Mouse (Mus musculus): ENCODE measurements around the gene Clptm1.

Clptm1 gene

GRCm38 (mm10) chr7:19664955-19665841 lies at the start of gene Clptm1:
Gene Clptm1, minus strand, starts transcription at chr7:19665033.
- DNase-seq (ENCODE audit: low spot score in 2 of 2): peak; percentile 94 to 96

DNA sequence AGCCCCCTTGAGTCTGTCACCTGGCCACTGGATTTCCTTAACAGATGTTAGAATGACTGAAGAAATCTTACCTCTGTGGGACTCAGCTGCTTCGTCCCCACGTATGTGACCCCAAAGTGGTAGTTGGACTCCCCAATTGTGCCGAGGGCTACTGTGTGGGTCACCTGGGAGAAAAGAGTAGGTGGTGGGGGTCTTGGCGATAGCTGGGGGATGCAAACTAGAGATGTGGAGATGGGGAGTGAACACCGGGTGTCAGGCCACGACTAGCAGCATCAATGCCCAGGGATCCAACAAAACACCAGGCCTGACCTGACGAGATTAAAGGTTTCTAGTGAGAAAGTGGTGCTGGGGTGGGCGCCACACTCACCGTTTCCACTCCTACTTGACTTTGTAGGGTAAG lies 48.8 kb upstream of the Clptm1 start:
- no peak for DNase-seq (ENCODE audit: low spot score in 2 of 2)

DNA sequence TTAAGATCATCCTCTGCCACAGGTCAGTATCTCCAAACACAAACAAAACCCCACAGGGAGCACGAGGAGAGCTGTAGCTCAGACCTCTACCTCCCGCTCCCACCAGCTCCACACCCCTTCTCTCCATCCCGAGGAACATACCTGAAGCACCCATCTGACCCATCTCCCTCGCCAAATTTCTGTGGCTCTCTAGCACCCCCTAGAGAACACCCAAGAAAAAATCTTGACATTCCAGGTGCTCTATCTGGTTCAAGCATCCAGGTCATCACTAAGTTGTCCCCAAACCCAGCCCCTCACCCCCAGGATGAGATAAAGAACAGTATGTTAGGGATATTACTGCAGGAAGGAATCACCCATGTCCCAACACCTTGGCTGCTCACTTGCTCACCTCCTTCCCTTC lies 48.4 kb upstream of the Clptm1 start:
- DNase-seq (ENCODE audit: low spot score in 2 of 2): no peak

GRCm38 (mm10) chr7:19712414-19712813 lies 47.6 kb upstream of the Clptm1 start:
- DNase-seq (ENCODE audit: low spot score in 2 of 2): no peak

DNA sequence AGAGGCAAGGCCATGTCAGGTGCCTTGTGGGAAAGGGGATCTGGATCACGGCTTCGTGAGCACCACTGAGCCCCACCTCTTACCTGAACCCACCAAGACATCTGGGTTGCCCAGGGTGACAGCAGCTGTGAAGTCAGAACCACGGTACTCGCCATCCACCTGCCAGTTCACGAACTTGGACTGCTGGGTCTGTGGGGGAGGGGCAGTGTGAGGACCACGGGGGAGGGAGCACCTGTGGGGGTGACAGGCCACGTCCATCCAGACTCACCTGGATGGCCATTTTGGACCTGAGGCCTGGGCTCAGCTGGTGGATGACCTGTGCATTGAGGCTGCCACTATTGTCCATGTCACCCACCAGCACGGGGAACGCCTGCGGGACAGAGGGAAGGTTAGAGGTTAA lies 45.8 kb upstream of the Clptm1 start:
- no peak for DNase-seq (ENCODE audit: low spot score in 2 of 2)

DNA sequence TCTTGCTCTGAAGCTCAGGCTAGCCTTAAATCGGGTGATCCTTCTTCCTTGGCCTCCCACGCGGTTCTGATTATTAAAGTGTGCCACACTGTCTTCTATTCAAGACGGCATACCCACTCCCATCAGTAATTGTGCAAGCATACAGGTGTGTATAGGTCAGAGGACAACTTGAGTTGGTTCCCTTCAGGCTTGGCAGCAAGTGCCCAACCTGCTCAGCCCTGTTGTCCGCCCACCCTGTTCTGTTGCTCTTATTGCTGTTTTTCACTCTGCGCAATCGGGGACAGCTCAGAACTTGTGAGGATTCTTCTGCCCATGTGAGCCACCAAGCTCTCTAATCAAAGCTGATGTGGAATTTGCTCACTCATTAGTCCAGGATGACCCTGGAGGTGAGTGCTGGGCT lies 40.4 kb upstream of the Clptm1 start:
- no peak for DNase-seq (ENCODE audit: low spot score in 2 of 2)

- DNase-seq (ENCODE audit: low spot score in 2 of 2): no peak
Observed at GRCm38 (mm10) chr7:19704475-19704874, 39.6 kb upstream of the Clptm1 start.

DNA sequence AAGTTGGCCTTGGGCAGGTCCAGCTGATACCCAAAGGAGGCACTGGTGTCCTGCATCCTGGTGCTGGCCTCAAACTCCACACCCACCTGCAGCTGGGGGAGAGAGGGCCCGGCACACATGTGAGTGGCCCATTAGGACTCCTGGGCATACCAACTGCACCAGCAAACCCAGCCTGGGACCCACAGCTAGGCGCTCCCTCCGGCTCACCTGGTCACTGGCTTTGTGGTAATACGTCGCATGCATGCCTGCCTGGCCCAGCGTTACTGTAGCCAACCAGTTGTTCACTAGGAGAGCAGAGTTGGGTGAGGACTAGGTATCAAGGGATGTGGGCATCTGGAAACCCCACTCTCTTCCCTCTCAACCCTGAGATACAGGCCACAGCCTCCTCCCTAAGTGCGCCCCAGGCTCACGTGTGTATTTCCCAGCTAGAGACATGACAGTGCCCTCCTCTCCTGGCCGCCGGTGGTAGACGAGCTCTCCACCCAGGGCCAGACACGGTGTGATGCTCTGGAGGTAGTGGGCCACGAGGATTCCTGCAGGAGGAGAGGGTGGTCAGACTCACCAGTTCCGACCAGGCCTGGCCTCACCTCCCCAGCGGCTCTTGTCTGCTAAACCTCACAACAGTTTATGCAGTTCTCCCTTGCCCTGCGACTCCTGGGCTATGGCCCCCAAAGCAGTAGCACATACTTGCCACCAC lies 38.2 kb upstream of the Clptm1 start:
- no peak for DNase-seq (ENCODE audit: low spot score in 2 of 2)

- peak in 1 of 2 experiments; percentile 71 for DNase-seq (ENCODE audit: low spot score in 2 of 2)
Observed at GRCm38 (mm10) chr7:19701069-19701761, 36.4 kb upstream of the Clptm1 start.

DNA sequence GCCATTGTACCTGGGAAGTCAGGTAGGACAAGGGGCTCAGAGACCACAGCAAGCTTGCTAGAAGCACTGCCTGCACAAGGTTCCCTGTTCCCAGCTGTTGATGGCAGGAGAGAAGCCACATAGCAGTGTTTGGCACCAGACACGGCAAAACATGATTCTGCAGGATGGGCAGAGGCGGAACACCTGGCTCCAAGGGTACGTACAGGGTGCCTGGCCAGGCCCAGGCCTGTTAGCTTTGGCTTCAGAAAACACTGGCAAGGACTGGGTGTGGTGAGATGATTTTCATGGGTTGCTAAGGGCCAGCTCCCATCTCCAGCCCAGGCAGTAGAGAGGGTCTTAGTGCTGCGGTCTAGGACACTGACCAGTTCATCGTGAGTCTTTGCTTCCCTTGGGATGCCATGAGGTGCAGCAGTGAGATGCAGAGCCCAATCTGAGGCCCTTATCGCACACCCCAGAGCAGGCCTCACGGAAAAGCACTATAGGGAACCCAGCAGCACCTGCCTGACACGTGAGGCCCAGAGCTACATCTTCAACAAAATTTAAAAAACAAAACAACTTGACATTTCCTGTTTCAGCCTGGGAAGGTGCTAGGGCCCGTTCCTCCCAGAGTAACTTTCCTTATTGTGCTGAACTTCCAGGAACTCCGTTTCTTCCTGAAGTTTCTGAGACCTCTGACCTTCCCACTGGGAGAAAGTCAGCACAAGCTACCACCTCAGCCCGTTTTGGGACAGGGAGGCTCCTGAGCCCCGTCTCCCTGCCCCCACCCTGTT lies 35.7 kb upstream of the Clptm1 start:
- DNase-seq (ENCODE audit: low spot score in 2 of 2): no peak

GRCm38 (mm10) chr7:19699827-19700148 lies 35.0 kb upstream of the Clptm1 start:
- no peak for DNase-seq (ENCODE audit: low spot score in 2 of 2)

- DNase-seq (ENCODE audit: low spot score in 2 of 2): peak; percentile 73 to 79
Observed at GRCm38 (mm10) chr7:19698907-19699826, 34.3 kb upstream of the Clptm1 start, which contains the start of gene Apoe. Gene Apoe, minus strand, starts transcription at chr7:19699188.

- no peak for DNase-seq (ENCODE audit: low spot score in 2 of 2)
Observed at GRCm38 (mm10) chr7:19697949-19698906, 33.4 kb upstream of the Clptm1 start.

- DNase-seq (ENCODE audit: low spot score in 2 of 2): no peak
Observed at GRCm38 (mm10) chr7:19696336-19696873, 31.6 kb upstream of the Clptm1 start.

- no peak for DNase-seq (ENCODE audit: low spot score in 2 of 2)
Observed at GRCm38 (mm10) chr7:19695881-19696280, 31.0 kb upstream of the Clptm1 start.

- DNase-seq (ENCODE audit: low spot score in 2 of 2): no peak
Observed at GRCm38 (mm10) chr7:19695213-19695594, 30.4 kb upstream of the Clptm1 start.

GRCm38 (mm10) chr7:19694336-19695212 lies 29.7 kb upstream of the Clptm1 start:
- no peak for DNase-seq (ENCODE audit: low spot score in 2 of 2)

- peak in 1 of 2 experiments; percentile 39 for DNase-seq (ENCODE audit: low spot score in 2 of 2)
Observed at GRCm38 (mm10) chr7:19693421-19693820, 28.6 kb upstream of the Clptm1 start.

All from frontal cortex, postnatal 10 days (tissue).